Mouse (Mus musculus) midbrain, embryonic 11.5 days (tissue): ENCODE measurements at regions not wholly inside any gene's neighbourhood (a gene's known extent, or its start where the extent isn't known, plus 50 kb on each side); places are given as distances from the start of the nearest gene placed in this dataset.
A peak's percentile ranks its signal among the peaks of the same experiment; 100 is the strongest.

Experiments used
- ATAC-seq: fragments of 200-750 bp; cut with Nextera tagmentation; 2 replicates; pipeline ENCODE4 v1.8.0; 2017; ENCODE audit warnings: moderate TSS enrichment, moderate library complexity; ENCODE audit not compliant: low FRiP score
- DNase-seq: peaks from one replicate; pipeline ENCODE4 v3.0.0; 2015; ENCODE audit warnings: low spot score; ENCODE audit errors: missing footprints
- H3K27ac ChIP-seq: fragments of 300-500 bp; sonication (generic); 2 replicates; pipeline ENCODE4 v1.5.1; 2014; ENCODE audit warnings: low read depth, low read length
- H3K27me3 ChIP-seq: fragments of 300-500 bp; sonication (generic); 2 replicates; pipeline ENCODE4 v1.6.1; 2014; ENCODE audit warnings: mild to moderate bottlenecking, low read length, moderate library complexity, mixed read lengths; ENCODE audit not compliant: control insufficient read depth, insufficient read depth
- H3K36me3 ChIP-seq: fragments of 300-500 bp; sonication (generic); 2 replicates; pipeline ENCODE4 v1.6.1; 2014; ENCODE audit warnings: mild to moderate bottlenecking, low read length, moderate library complexity, mixed read lengths; ENCODE audit not compliant: control insufficient read depth, insufficient read depth
- H3K4me1 ChIP-seq: fragments of 300-500 bp; sonication (generic); 2 replicates; pipeline ENCODE4 v1.6.1; 2014; ENCODE audit warnings: low read length; ENCODE audit not compliant: control insufficient read depth, insufficient read depth
- H3K4me2 ChIP-seq: fragments of 300-500 bp; sonication (generic); 2 replicates; pipeline ENCODE4 v1.6.1; 2014; ENCODE audit warnings: mild to moderate bottlenecking, moderate library complexity
- H3K4me3 ChIP-seq: fragments of 300-500 bp; sonication (generic); 2 replicates; pipeline ENCODE4 v1.5.1; 2014; ENCODE audit warnings: low read depth, low read length
- H3K9ac ChIP-seq: fragments of 300-500 bp; sonication (generic); 2 replicates; pipeline ENCODE4 v1.6.1; 2014; ENCODE audit warnings: low read length
- H3K9me3 ChIP-seq: fragments of 300-500 bp; sonication (generic); 2 replicates; pipeline ENCODE4 v1.6.1; 2016; ENCODE audit warnings: low read length; ENCODE audit not compliant: control insufficient read depth
- WGBS: fragments of 180-500 bp; shearing (Covaris S2); extraction: QIAGEN DNeasy Blood & Tissue Kit; methylation state at CpG from one replicate; pipeline ENCODE4 v1.1.7; 2014; 5-methylcytosine and 5-hydroxymethylcytosine counted together

DNA sequence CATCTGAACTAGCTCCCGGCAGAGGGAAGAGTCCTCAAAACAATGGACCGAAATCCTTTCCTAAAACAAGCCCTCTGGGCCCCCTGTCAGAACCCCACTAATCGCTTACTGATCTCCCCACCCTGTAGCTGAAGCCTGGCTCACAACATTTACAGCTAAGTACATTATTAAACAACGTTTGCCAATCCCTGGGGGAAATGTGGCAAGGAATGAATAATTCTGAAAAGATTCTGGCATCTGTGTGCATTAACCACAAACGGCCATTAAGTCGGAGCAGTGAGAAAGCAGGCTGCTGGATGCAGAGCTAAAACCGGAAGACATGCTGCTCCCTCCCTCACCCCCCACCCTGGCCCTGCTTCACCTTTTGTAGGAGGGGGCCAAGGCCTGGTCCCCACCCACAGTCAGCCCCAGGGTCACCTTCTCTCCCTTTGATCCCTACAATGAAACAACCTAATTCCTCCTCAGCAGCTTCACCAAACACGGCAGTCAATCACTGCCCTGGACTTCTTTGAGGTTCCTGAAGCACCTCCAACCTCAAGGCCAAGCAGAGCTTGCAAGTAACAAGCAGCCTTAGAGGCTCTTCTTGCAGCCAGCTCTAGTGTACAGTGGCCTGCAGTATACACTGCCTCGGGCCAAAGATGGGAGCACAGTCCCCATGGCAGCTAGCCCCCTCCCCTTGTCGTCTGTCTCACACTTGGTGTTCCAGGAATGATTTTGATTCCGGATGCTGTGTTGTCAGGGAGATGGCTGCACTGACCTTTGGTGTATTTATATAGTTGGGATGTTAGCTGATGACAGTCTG is 175.2 kb downstream of the Sh3bp4 start:
- H3K4me2 ChIP-seq, result no peak overlapping the region
- no peak for DNase-seq
- H3K27me3 ChIP-seq, result no peaks in the 10 kb centered on the region
- WGBS, result 49% methylated on average over 11 of the region's 11 CpGs
- peak overlapping the region; percentile 12; the same call in 1 of the 2 replicates for H3K27ac ChIP-seq
- no peaks in the 10 kb centered on the region for H3K36me3 ChIP-seq
- peak overlapping the region; percentile 1; the same call in 1 of the 2 replicates for H3K9ac ChIP-seq
- no peak overlapping the region for H3K4me3 ChIP-seq
- peak; percentile 64 for ATAC-seq
- peaks cover 9% of the 10 kb centered on the region for H3K4me1 ChIP-seq
- peaks cover 3% of the 10 kb centered on the region; the same call in 1 of the 2 replicates for H3K9me3 ChIP-seq

DNA sequence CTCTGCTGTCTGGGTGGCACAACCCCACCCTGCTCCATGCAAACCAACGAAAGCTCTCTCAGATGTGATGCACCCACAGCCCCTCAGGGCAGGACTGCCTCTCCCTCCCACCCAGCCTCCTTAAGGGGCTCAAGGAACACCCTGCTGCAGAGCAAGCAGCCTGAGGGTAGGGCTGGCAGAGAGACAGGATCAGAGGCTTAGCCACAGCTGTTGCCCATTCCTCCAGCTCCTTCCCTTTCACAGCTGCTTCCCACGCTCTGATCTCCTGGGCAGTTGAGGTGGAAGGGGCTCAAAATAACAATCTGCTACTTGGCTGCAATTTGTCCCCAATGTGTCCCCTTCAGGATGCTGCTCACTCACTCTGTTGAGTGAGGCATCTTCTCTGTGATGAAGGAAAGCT is 181.5 kb downstream of the Sh3bp4 start:
- H3K27me3 ChIP-seq, result no peaks in the 10 kb centered on the region
- H3K36me3 ChIP-seq, result no peaks in the 10 kb centered on the region
- H3K9me3 ChIP-seq, result peaks cover 3% of the 10 kb centered on the region; the same call in 1 of the 2 replicates
- H3K4me1 ChIP-seq, result no peaks in the 10 kb centered on the region
- ATAC-seq, result no peak
- no peak overlapping the region for H3K4me3 ChIP-seq
- 45% methylated on average over 2 of the region's 2 CpGs for WGBS
- no peak overlapping the region for H3K9ac ChIP-seq
- DNase-seq, result no peak
- H3K4me2 ChIP-seq, result no peak overlapping the region
- no peak overlapping the region for H3K27ac ChIP-seq

DNA sequence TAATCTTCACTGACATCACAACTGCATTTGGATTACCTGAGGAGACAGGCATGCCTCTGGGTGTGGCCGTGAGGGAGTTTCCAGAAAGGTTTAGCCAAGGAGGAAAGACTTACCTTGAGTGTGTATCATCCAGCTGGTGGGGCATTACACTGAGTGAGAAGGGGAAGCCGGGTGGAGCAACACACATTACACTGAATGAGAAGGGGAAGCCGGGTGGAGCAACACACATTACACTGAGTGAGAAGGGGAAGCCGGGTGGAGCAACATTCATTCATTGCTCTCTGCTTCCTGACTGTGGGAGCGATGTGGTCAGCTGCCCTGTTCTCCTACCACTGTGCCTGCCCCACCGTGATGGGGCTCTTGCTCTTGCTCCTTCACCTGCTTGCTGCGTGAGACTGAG is 182.3 kb downstream of the Sh3bp4 start:
- no peak for DNase-seq
- H3K4me1 ChIP-seq, result no peaks in the 10 kb centered on the region
- peaks cover 2% of the 10 kb centered on the region; the same call in 1 of the 2 replicates for H3K9me3 ChIP-seq
- no peak overlapping the region for H3K4me3 ChIP-seq
- H3K4me2 ChIP-seq, result no peak overlapping the region
- no peaks in the 10 kb centered on the region for H3K27me3 ChIP-seq
- no peak overlapping the region for H3K27ac ChIP-seq
- ATAC-seq, result no peak
- H3K9ac ChIP-seq, result no peak overlapping the region
- no peaks in the 10 kb centered on the region for H3K36me3 ChIP-seq
- 95% methylated on average over 7 of the region's 7 CpGs for WGBS

DNA sequence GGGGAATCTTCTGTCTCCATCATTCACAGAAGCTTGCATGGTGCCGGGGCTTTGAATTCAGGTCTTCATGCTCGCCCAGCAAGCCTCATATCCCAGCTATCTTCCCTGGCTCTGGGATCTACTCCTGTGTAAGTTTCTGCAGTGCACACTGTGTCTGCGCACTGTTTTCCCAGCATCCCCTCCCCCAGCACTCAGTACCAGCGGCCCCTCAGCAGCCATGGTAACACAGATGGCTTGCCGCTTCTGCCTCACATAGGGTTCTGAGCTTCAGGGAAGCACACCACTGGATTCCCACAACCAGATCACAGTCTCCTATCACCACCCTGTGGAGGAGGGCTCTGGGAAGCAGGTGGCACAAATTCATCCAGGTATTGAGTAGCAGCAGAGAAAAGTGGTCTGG is 187.7 kb downstream of the Sh3bp4 start:
- no peaks in the 10 kb centered on the region for H3K4me1 ChIP-seq
- no peak overlapping the region for H3K9ac ChIP-seq
- WGBS, result 76% methylated on average over 5 of the region's 5 CpGs
- no peaks in the 10 kb centered on the region for H3K27me3 ChIP-seq
- no peak for DNase-seq
- H3K4me2 ChIP-seq, result no peak overlapping the region
- H3K4me3 ChIP-seq, result no peak overlapping the region
- H3K27ac ChIP-seq, result no peak overlapping the region
- H3K9me3 ChIP-seq, result no peaks in the 10 kb centered on the region
- ATAC-seq, result no peak; the same call in 1 of the 2 replicates
- no peaks in the 10 kb centered on the region for H3K36me3 ChIP-seq

DNA sequence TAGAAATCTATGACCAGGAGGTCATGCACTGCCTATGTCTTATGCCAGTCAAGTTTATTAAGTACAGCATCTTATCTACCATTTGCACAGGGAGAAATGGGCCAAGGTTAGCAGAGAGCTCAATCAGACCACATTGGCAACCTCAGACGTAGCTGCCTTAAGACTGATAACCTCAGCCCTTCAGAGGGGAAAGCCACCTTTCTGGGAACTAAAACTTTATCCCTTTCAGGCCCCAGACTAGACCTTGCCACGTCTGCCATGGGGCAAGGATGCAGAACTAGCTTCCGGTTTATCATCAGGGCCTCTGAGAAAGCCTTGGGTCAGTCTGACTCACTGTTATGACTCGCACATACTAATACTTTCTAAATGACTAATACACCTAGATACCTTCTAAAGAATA is 188.8 kb upstream of the Agap1 start:
- no peak overlapping the region for H3K4me2 ChIP-seq
- H3K27ac ChIP-seq, result no peak overlapping the region
- no peak overlapping the region for H3K9ac ChIP-seq
- no peaks in the 10 kb centered on the region for H3K27me3 ChIP-seq
- 0 out of 2 replicates have a peak, but pooled peaks cover 2% of the 10 kb centered on the region for H3K4me1 ChIP-seq
- WGBS, result 82% methylated on average over 4 of the region's 4 CpGs
- no peaks in the 10 kb centered on the region for H3K9me3 ChIP-seq
- H3K4me3 ChIP-seq, result no peak overlapping the region
- DNase-seq, result no peak
- H3K36me3 ChIP-seq, result no peaks in the 10 kb centered on the region
- ATAC-seq, result no peak

DNA sequence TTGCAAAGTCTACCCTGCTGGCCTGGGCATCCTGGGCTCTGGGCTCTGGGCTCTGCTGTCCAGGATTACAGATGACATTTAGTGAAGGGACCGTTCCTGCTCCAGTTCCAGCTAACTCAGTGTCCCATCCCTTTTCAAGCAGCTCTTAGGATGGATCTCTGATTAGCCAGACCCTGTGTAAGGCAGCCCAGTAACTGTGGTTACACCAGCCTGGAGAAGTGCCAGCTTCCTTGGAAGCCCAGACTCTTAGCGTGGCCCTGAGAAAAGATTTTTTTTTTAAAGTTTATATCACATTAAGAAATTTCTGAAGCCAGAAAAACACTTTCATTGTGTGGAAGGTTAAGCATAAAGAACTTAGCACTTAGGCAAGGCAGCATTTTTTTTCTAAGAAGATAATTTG is 185.8 kb upstream of the Agap1 start:
- Histone ChIP-seq H3K4me3 (no peak overlapping the region), H3K9me3 (no peaks in the 10 kb centered on the region), H3K27me3 (no peaks in the 10 kb centered on the region), H3K4me1 (0 out of 2 replicates have a peak, but pooled peaks cover 2% of the 10 kb centered on the region), H3K27ac (no peak overlapping the region), H3K9ac (no peak overlapping the region), H3K36me3 (no peaks in the 10 kb centered on the region), H3K4me2 (no peak overlapping the region)
- no peak for DNase-seq
- 68% methylated on average over 2 of the region's 2 CpGs for WGBS
- no peak for ATAC-seq

DNA sequence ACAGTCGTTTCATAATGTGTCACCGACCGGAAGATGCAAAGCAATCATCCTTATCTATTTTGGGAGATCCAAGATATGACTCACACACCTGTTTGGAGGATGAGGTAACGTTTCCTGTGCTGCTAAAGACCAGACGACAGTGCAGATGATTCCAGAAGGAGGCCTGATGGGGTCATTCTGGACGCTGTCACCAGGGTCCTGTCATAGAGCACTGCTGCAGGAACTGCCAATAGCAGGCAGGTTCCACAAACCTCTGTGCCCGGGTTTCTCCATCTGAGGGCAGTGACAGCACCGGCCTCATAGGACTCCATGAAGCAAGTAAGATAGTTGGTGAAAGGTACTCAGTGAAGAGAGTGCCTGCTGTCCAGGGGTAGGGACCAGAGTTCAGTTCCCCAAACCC is 182.9 kb upstream of the Agap1 start:
- Histone ChIP-seq H3K27ac (no peak overlapping the region), H3K4me2 (no peak overlapping the region), H3K36me3 (no peaks in the 10 kb centered on the region), H3K4me1 (0 out of 2 replicates have a peak, but pooled peaks cover 2% of the 10 kb centered on the region), H3K9ac (no peak overlapping the region), H3K4me3 (no peak overlapping the region), H3K9me3 (no peaks in the 10 kb centered on the region), H3K27me3 (no peaks in the 10 kb centered on the region)
- ATAC-seq (no peak), DNase-seq (no peak)
- 84% methylated on average over 8 of the region's 8 CpGs for WGBS

DNA sequence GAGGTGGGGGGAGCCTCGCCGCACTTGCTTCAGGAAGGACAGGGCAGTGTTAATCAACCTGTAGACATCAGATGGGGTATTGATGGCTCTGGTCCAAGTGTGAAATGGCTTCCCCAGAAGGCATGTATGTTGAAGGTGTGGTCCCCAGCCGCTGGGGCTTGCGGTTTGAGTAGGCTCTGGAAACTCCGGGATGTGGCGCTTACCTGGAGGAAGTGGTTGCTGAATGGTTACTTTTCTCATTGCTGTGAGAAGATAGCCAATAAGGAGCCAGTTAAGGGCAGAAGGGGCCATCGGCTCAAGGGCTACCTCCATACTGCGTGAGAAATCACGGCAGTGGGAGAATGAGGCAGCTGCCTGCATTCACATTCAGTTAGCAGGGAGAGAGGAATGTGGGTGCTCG is 181.6 kb upstream of the Agap1 start:
- Histone ChIP-seq H3K4me3 (no peak overlapping the region), H3K4me2 (no peak overlapping the region), H3K27ac (no peak overlapping the region), H3K9me3 (no peaks in the 10 kb centered on the region), H3K36me3 (no peaks in the 10 kb centered on the region), H3K4me1 (0 out of 2 replicates have a peak, but pooled peaks cover 2% of the 10 kb centered on the region), H3K9ac (no peak overlapping the region), H3K27me3 (no peaks in the 10 kb centered on the region)
- no peak for DNase-seq
- WGBS, result 89% methylated on average over 10 of the region's 10 CpGs
- no peak for ATAC-seq

DNA sequence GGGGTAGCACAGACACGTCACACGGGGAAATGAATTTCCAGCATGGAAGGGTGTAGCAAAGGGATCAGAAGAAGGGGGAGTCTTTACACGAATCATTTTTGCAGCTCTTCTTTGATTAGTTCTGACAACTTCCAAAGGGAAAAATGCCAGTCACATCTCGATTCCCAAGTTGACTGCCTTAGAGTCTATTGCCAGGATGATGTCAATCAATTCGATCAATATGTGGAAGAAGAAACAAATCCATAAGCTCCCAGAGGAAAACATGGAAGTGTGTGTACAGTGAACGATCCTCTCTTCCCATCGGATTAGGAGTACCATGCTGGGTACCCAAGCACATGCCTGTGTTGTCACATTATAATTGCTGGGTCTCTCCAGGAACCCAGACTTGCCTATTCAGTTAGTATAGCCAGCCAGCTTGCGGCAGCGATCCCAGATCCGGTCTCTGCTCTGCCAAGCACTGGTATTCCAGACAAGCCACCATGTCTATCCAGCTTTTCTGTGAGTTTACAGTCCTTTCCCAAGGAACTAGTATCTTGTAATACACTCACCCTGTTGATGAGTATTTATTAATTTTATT is 180.7 kb upstream of the Agap1 start:
- Histone ChIP-seq H3K4me2 (no peak overlapping the region), H3K36me3 (no peaks in the 10 kb centered on the region), H3K4me1 (0 out of 2 replicates have a peak, but pooled peaks cover 2% of the 10 kb centered on the region), H3K27me3 (no peaks in the 10 kb centered on the region), H3K27ac (no peak overlapping the region), H3K9ac (no peak overlapping the region), H3K9me3 (no peaks in the 10 kb centered on the region), H3K4me3 (no peak overlapping the region)
- DNase-seq, result no peak
- ATAC-seq, result no peak
- WGBS, result 89% methylated on average over 10 of the region's 10 CpGs
